Mouse (Mus musculus) bone marrow macrophage, adult 2 months (primary cell): ENCODE data around the gene Ffar3.

ENCODE experiments used
- CTCF ChIP-seq: IDR thresholded peaks from 2 replicates; pipeline ENCODE4 v1.5.1; 2012; ENCODE audit warnings: low read depth, mild to moderate bottlenecking, low read length, moderate library complexity
- POLR2A ChIP-seq: IDR thresholded peaks from 2 replicates; pipeline ENCODE4 v1.6.1; 2012; ENCODE audit warnings: mild to moderate bottlenecking, low read depth, low read length, borderline replicate concordance

DNA sequence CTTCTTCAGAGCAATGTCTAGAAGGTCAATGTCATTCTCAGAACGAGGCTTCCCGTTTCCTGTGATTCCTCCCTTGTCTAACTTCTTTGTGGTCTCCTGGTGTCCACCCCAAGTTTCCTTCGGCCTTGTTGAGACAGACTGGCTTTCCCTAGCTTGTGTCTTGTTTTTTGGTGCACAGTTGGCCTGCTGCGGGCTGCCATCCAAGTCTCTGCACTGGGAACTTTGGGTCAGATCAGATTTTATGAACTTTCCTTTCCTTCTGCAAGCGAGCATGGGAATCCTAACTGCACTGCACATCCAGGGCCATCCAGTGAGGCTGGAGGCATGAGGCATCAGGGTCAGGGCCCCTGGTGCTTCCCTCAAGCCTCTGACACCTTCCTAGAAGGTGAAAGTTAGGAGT lies 34.4 kb downstream of the Ffar3 start:
- no peak for TF ChIP-seq CTCF
- no peak for TF ChIP-seq POLR2A
